Mouse (Mus musculus): ENCODE data around the gene Clec4d.
"Not testable (repeated sequence)": the region's sequence is repeated elsewhere in the genome, so short reads cannot be mapped to it uniquely, and the experiment has no call there.

Gene Clec4d

DNA sequence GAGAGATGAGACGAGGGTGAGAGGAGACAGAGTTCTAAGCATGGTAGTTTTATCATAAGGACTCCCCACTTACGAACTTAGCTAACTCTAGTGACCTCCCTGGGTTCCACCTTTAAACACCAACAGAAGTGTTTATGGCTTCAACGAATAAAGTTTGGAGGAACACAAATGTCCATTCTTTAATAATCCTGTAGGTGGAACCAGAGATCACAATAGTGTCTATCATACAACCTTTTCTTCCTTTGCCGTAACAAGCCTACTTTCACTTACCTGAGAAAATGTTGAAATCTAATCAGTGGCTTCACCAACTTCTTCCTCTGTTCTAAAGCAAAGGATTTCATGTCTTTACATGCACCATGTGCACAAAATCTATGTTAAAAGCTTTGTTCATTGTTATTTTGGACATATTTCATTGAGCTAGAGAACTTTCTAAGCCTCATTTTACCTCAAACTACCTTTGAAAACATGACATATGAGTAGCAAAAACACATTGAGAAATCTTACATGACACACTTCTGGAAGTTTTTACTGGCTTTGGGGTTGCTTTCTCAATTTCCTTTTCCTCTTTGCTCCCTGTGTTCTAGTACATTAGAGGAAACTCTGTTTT lies at the start of gene Clec4d:
Gene Clec4d (plus strand): TSS at position 557 of the 607 bp plus-strand sequence.
- DNase-seq (ENCODE audit: low read depth, low spot score): no peak

DNA sequence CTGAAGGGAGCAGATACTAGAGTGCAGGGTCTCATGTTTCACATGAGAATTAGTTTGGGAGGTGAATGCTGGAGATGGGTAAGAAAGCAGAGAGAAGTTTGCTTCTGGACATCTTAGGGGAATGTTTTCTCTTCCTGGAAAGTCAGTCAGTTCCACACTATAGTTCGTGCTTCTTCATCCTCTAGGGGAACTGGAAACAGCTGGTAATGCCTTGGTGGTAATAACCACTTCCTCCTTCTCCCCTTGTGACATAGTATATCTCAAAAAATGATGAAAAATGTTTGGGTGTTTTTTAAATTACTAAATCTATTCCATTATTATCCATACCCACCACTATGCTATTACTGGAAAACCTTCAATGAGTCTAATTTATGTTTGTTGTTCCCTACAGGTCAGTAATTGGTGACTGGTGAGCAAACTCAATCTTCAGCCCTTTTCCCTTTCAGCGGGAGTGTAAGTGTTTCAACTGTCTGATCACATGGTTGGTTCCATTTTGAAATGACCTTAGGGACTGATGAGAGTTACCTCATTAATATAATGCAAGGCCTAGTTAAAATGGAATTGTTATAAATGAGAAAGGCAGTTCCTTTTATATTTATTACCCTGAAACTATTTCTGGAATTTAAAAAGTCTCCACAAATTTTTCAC lies 34.3 kb upstream of the Clec4d start:
- DNase-seq (ENCODE audit: low read depth, low spot score): no peak

DNA sequence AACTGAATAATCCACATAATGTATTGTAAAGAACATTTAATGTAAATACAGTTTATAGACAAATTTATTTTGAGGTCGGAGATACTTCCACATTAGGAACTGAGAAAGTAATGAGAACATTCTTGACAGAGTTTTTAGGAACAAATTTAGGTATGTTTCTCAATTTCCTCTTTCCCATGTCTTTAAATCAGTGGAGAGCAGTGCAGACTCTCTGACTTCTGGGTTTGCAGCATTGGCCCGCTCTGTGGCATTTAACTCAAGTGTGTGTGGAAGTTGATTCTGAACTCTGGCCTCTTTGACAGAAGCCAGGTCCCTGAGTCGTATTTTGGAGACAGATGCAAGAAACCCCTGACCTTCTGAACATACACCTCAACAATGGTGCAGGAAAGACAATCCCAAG lies 32.3 kb upstream of the Clec4d start, which contains the start of gene Clec4n:
Gene Clec4n (plus strand): TSS at position 200 of the 400 bp plus-strand sequence.
- no peak for DNase-seq (ENCODE audit: low read depth, low spot score)

DNA sequence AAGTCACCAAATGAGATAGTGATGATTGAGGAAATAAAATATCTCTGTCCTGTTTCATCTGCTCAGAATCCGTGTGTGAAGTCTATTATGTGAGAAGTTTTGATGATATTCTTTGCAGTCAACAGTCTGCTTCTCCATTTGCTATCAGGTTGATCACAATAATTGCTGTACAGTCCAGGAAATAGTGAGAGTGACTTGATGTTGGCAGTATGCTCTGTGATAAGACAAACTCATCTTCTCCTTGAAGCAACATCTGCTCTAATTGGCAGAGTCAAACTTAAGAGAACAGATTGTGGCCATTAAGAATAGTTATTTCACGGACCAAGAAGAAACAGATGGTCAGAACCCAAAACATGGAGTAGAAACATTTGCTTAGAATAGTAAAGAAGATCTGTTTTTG lies 30.8 kb upstream of the Clec4d start:
- DNase-seq (ENCODE audit: low read depth, low spot score): no peak

DNA sequence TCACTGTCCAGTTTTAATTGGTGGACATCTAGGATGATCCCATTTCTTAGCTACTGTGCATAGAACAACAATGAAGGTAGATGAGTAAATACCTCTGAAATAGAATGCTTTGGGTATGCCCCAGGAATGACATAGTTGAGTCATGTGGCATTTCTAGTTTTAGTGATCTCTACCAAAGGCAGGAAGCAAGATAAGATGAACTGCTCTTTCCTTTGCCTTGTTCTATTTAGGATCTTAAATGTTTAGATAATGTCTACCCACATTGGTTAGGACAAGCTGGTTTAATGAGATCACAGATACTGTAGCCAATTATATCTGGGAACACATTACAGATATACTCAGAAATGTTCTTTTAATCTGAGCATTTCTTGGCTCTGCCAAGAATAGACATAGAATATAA lies 24.3 kb upstream of the Clec4d start:
- DNase-seq (ENCODE audit: low read depth, low spot score): no peak

DNA sequence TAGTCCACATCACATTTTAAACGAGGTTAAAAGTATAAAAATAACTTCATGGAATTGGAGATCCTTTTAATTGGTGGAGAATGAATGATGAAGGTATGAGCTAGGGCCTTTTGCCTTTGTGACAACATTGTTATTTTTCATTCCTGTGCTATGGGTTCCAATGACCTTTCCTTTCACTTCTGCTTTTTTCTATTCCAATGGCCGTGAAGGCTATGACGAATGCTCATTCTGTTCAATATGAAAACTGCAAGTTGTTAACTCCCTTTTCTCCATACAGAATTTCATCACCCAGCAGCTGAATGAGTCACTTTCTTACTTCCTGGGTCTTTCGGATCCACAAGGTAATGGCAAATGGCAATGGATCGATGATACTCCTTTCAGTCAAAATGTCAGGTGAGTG lies 17.7 kb upstream of the Clec4d start:
- DNase-seq (ENCODE audit: low read depth, low spot score): no peak

DNA sequence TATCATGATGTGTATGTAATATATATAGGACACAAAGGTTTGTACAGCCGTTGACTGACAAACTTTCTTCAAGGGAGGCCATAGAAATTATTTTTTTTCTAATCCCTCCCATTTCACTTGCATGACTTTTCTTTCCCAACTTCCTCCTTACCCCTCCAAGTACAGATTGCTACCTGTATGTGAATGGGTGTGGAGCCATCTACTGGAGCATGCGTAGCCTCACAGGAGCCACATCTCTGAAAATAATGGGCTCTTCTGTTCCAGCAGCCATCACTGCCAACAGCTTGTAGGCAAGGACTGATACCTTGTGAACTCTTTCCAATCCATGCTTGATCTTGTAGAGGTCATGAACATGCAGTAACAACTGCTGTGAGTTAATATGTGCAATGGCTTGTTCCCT lies 13.0 kb upstream of the Clec4d start:
- DNase-seq (ENCODE audit: low read depth, low spot score): peak; percentile 16

DNA sequence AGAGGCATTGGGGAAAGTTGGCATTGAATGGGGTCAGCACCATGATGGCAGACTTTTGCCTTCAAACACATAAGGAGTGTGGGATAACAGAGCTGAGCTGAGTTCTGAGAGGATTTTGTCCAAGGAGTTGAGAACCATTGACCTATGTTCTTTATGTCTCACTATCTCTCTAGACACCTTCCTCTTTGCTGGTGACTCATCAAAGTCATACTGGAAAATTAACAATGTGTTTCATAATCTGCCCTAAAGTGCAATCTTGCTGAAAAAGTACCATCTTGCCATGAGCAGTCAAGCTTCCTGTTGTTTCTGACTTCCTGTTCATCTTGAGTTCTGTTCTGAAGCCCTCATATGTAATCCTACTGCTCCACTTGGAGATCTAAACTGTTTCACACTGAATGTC lies 9.2 kb upstream of the Clec4d start:
- DNase-seq (ENCODE audit: low read depth, low spot score): no peak

DNA sequence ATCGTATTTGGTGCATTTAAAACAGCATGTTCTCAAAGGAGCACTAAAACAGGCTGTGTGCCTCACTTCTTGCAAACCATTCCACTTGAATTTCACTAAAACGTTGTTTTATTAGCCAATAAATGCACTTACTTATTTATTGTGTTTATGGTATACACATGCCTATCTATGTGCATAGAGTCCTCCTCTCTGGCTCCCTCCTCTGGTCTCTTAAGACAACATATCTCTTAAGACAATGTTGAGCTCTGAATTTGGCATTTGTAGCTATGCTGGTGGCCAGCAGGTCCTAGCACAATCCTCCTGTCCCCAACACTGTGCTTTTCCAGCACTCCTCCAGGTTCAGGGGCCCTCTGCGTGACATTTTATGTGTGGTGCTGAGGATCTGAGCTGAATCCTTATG lies 3.0 kb upstream of the Clec4d start:
- no peak for DNase-seq (ENCODE audit: low read depth, low spot score)

DNA sequence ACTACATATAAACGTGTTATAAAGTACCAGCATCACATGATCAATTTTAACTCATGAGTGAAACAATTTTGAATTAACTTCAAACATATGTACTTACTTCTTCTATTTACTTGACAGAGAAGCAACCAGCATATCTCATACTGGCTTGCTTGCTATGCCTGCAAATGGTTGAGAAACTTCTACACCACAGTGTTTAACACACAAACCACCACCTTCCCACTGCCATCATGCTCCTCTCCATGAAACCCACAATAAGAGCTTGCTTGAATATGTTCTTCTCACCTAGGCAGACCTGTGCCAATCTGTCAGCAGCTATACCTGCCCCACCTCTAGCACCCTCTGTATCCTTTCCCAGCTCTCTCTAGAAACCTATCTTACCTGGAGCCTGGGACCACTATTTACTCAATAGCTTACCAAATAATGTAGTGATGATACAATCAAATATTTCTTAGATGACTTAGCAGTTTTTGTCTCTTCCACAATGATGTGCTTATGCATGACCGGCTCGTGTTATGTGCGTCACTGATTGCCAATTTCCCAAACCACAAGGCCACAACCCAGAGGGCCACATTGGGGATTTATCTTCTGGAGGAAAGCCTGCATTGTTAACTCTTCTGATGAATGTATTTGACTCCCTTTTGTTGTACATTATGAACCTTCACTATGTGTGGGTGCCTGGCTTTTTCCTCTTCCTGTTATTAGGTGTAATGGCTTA lies 1.9 kb upstream of the Clec4d start:
- no peak for DNase-seq (ENCODE audit: low read depth, low spot score)

DNA sequence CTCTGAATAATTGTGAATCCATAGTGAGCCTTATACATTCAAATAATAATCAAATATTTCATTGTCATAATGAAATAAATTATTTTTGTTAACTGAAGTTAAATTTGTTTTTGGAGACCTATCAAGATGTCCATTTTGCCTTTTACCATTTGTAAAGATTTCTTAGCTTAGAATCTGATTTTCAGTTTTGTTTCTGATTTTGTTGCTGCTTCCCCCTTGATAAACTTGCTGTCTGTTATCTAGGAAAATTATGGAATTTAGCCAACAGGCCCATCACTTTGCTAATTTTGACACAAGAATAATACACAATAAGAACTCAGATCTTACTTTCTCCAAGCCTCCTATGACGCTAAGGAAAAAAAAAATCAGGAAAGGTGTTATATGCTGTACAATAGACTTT lies 1.0 kb upstream of the Clec4d start:
- no peak for DNase-seq (ENCODE audit: low read depth, low spot score)

DNA sequence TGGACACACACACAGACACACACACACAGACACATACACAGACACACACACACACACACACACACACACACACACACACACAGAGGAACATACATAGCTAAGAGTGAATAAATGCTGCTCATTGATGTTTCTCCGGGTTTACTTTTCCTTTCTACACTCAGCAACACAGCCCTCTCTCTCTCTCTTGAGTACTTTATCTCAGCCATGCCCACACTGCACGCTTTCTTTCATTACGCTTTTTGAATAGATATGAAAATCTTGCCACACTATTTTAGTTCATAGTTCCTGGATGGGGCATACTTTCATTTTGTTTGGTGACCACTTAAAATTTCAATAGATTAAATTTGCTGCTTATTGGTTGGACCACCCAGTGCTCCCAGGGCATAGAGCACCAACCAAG lies 2.3 kb downstream of the Clec4d start:
- no peak for DNase-seq (ENCODE audit: low read depth, low spot score)

DNA sequence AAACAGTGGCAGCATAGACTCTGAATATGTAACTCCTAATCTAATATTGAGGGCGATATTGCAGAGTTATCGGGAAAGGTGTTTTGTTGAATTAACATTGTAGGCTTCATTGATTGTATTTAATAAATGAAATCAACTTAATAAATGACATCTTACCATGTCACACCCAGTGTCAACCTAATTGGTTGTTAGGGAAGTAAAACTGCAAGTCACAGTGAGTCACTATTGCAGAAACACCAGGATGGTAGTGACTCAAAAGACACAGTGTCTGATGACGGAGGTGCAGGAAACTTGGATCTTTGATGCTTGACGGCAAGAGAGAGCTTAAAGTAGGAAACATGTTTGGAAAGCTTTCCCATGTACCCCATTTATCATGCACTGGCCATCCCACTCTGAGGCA lies 3.9 kb downstream of the Clec4d start:
- DNase-seq (ENCODE audit: low read depth, low spot score): no peak

DNA sequence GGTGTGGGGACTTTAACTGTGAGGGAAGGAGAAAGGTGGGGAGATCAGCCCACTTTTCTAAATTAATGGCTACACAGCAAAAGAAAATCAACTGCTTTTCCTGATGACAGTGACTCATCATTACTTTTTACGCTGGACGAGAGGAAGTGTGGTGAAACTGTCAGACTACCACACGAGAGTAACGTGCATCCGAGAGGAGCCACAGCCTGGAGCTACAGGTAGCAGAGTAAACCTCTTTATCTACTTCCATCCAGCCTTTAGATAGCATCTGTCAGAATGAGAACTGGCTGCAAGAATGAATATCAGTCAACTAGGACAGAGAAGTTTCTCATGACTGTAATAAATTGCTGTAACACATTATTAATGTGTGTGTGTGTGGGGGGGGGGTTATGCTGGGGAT lies 5.0 kb downstream of the Clec4d start:
- DNase-seq (ENCODE audit: low read depth, low spot score): no peak

DNA sequence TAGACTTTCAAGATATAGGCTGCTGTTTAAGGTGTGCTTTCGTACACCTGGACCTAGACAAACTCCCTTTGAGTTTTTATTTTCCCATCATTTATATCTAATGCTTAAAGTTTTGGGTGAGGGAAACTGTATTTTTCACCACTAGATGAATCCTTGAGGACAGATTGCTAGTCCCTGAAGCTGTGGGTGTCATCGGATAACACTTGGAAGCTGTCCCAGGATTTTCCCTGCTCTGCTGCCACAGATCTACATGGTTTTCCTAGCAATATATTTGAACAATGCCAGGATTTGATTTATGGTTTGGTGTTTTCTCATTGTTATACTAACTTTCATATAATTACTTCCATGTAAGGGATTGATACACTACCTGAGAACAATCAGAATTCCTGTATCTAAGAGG lies 17.5 kb downstream of the Clec4d start:
- DNase-seq (ENCODE audit: low read depth, low spot score): no peak

DNA sequence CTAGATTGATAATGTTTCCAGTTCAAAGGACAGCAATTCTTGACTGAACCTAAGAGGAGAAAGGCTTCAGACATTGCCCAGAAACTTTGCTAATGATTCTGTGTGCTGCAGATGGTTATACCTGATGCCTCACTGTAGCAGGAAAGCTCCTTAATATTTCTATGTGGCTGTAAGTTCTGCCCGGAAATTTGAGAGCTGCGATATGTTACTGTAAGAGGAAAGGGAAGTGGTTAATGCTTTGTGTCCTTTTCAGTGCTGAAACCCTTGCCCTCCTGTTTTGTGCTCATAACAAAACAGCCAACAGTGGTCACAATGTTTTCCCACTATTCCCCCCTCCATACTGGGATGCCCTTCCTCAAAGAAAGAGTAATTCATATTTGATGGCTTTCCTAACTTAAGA lies 24.4 kb downstream of the Clec4d start:
- DNase-seq (ENCODE audit: low read depth, low spot score): no peak

DNA sequence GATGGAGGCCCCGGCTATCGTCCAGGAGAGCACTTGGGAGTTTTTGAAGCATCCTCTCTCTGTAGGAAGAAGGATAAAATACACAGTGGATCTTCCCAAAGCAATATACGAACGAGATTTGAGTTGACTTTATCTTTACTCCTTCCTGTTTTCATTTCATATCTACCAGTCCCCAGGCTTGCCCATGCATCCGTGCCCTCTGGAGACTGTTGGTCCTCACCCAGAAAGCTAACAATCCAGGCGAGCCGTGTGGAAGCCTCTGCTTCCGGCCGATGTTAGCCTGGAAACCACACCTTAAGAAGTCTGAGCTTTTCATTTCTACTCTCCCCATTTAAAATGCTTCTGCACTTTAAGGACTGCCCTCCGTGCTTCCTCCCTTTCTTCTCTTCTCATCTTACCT lies 27.0 kb downstream of the Clec4d start:
- no peak for DNase-seq (ENCODE audit: low read depth, low spot score)

DNA sequence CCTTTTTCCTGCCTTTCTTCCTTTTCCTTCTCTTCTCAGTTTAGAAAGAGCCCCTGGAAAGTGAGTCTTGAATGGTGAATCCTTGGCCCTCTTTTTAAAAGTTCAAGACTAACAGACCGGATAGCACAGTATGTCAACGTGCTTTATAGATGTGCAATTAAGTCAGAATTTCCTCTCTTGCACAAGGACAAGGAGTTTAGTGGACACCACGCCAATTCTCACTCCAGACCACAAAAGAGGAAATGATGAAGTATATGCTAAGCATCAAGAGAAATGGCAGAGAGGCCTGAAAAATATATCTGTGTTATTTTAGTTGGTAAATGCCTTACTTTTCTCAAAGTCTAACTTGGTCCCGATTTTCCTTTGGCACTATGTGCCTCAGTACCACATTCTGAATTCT lies 27.8 kb downstream of the Clec4d start, which contains the start of gene Clec4e:
Gene Clec4e (minus strand): TSS at position 118 of the 400 bp plus-strand sequence.
- DNase-seq (ENCODE audit: low read depth, low spot score): no peak

DNA sequence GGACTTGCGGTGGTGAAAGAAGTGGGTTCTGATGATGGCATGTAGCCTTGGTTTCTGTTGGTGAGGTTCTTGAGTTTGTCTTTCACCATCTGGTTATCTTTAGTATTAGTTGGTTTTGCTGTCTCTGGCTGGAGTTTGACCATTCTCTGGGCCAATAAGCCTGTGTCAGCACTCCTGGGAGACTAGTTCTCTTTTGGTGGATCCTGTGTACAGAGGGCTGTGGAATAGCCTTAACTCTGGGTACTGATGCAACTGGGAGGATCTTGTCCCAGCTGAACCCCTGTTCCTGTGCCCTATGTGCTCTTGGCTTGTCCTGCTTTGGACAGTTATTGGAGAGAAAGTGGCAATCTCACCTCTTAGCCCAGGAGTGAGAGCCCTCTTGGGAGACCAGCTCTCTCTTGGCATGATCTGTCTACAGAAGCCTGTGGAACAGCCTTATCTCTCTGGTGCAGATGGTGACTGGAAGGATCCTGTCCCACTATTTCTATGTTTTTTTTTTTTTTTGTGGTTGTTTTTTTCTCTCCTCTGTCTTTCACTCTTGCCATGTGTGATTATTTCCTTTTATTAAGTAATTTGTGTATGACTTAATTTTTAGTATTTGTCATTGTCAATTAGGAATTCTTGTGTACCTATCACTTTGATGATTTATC lies 31.0 kb downstream of the Clec4d start:
- no peak for DNase-seq (ENCODE audit: low read depth, low spot score)

DNA sequence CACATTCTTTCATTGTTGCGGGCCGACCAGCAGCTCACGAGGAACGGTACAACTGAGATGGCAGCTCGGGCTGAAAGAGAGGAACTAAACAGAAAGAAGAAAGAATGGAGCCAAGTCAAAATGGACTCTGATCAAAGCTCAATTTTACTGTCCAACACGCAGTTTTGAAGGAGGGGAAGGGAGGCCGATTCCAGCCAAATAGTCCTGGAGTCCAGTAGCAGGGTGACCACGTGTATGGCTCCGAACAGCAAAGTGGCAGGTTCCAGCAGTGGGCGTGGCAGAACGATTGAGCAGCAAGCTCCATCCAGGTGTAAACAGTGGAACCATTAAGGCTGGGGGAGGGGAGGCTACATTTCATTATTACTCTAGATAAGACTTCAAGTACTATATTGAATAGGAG lies 31.6 kb downstream of the Clec4d start:
- not testable (repeated sequence) for DNase-seq (ENCODE audit: low read depth, low spot score)

DNA sequence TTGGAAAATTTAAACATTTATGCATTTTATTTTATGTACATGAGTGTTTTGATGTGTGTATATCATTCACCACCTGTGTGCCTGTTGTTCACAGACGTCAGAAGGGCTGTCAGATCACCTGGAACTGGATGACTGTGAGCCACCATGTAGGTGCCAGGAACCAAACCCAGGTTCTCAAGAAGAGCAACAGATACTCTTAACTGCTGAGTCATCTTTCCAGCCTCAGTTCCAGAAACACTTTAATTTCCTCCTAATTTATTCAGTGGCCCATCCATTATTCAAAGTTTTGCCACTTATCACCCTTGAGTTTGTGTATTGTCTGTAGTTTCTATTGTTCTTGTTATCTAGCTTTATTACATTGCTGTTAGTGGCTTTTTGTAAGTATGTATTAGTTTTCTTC lies 34.8 kb downstream of the Clec4d start:
- no peak for DNase-seq (ENCODE audit: low read depth, low spot score)

DNA sequence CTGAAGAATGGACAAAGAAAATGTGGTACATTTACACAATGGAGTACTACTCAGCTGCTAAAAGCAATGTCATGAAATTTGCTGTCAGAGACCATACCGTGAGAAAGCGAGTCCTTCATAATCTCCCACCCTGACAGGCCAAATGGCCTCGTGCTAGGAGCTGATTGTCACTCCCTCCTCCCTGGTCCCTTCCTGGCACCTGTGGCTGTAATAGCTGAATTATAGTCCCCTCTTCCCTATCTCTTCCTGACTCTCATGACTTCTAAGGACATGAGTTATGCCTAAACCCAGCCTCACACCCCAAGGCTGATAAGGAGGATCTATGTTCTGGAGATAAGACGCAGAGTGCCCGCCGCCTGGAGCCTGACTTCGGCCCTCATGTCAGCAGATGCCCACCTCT lies 44.4 kb downstream of the Clec4d start:
- not testable (repeated sequence) for DNase-seq (ENCODE audit: low read depth, low spot score)

Data from ZHBTc4 (cell line).